Mouse (Mus musculus): ENCODE measurements around the gene Hic1.

GRCm38 (mm10) chr11:75212876-75213275 lies 43.6 kb upstream of the Hic1 start:
- TF ChIP-seq CTCF (IDR thresholded peaks at IDR 0.05; ENCODE audit: low read depth, low read length), result no peak
- TF ChIP-seq POLR2A (IDR thresholded peaks at IDR 0.05; ENCODE audit: borderline replicate concordance, low read depth, low read length), result no peak
